In genomic region chr2:61013006-61013405, GRCm38 (mm10) we compare ENCODE assay signal across 15 mouse cellular contexts. TPM values are rescaled to one million over a fixed set of nuclear protein-coding genes. Genes with fewer than 3 reads are reported as not detected.
DNase-seq lines count a peak whose midpoint lies in the region; ATAC-seq lines count a peak whose summit lies in the region.
"Had no signal": no experiment of that assay in that cellular context is flagged by ENCODE, and none has a peak within 500 bp of the region (broad histone marks: within the 10 kb centered on the region; RNA-seq: fewer than 3 reads in every experiment).

No protein-coding gene starts in this region.

- H3K4me3 ChIP-seq in hindbrain, embryonic 11.5 days (ENCODE audit: low read depth, low read length): no peak overlapping the region
- no peak overlapping the region for H3K4me3 ChIP-seq in hindbrain, embryonic 16.5 days (ENCODE audit: low read length)
- H3K4me3 ChIP-seq in intestine, embryonic 16.5 days (ENCODE audit: low read length): no peak overlapping the region
- H3K4me3 ChIP-seq: erythroblast, embryonic 14.5 days; left cerebral cortex, adult 2 months; limb, embryonic 12.5 days had no signal

- WGBS in hindbrain, embryonic 11.5 days: 50% methylated on average over 6 of the region's 6 CpGs
- WGBS in hindbrain, embryonic 16.5 days: 35% methylated on average over 6 of the region's 6 CpGs
- 28% methylated on average over 6 of the region's 6 CpGs for WGBS in intestine, embryonic 16.5 days

- H3K9me3 ChIP-seq in hindbrain, embryonic 11.5 days (ENCODE audit: control insufficient read depth, low read length): no peaks in the 10 kb centered on the region
- no peaks in the 10 kb centered on the region for H3K9me3 ChIP-seq in hindbrain, embryonic 16.5 days (ENCODE audit: control insufficient read depth, low read length)
- no peaks in the 10 kb centered on the region for H3K9me3 ChIP-seq in intestine, embryonic 16.5 days (ENCODE audit: control insufficient read depth, low read length)
- H3K9me3 ChIP-seq: limb, embryonic 12.5 days had no signal

- peak; percentile 13 for DNase-seq in embryo, embryonic 9.5 days (ENCODE audit: extremely low spot score)
- DNase-seq in embryo, embryonic 11 days: no peak
- peak; percentile 9 for DNase-seq in hindbrain, embryonic 11.5 days (ENCODE audit: low spot score)
- peak; percentile 14 for DNase-seq in MN1 (ENCODE audit: low spot score)
- DNase-seq in lung, postnatal 14 days: peak; percentile 9
- DNase-seq in thymus, postnatal 10 days (ENCODE audit: low spot score in 2 of 2): no peak
- DNase-seq: adrenal gland, adult 2 months; cerebellum, adult 2 months; liver, postnatal 0 days had no signal

- no peaks in the 10 kb centered on the region for H3K4me1 ChIP-seq in hindbrain, embryonic 11.5 days (replicated peaks; ENCODE audit: control insufficient read depth, insufficient read depth, low read length)
- no peaks in the 10 kb centered on the region for H3K4me1 ChIP-seq in hindbrain, embryonic 16.5 days (ENCODE audit: control insufficient read depth, insufficient read depth, low read depth, low read length)
- H3K4me1 ChIP-seq in intestine, embryonic 16.5 days (ENCODE audit: control insufficient read depth, insufficient read depth, low read length): no peaks in the 10 kb centered on the region
- H3K4me1 ChIP-seq: limb, embryonic 12.5 days had no signal

- no peak overlapping the region for H3K4me2 ChIP-seq in hindbrain, embryonic 11.5 days (replicated peaks; ENCODE audit: low read depth, low read length)
- no peak overlapping the region for H3K4me2 ChIP-seq in hindbrain, embryonic 16.5 days (ENCODE audit: low read length)
- H3K4me2 ChIP-seq in intestine, embryonic 16.5 days (ENCODE audit: low read depth, low read length): no peak overlapping the region
- H3K4me2 ChIP-seq: limb, embryonic 12.5 days; midbrain, embryonic 11.5 days had no signal

- no peak overlapping the region for H3K9ac ChIP-seq in hindbrain, embryonic 11.5 days (ENCODE audit: low read depth, low read length)
- no peak overlapping the region for H3K9ac ChIP-seq in hindbrain, embryonic 16.5 days (ENCODE audit: low read depth, low read length)
- H3K9ac ChIP-seq in intestine, embryonic 16.5 days (ENCODE audit: low read depth, low read length): no peak overlapping the region
- H3K9ac ChIP-seq: limb, embryonic 12.5 days; liver, postnatal 0 days had no signal

- H3K27me3 ChIP-seq in hindbrain, embryonic 11.5 days (ENCODE audit: control insufficient read depth, insufficient read depth, low read length): no peaks in the 10 kb centered on the region
- no peaks in the 10 kb centered on the region for H3K27me3 ChIP-seq in hindbrain, embryonic 16.5 days (replicated peaks; ENCODE audit: control insufficient read depth, insufficient read depth, low read length)
- H3K27me3 ChIP-seq in intestine, embryonic 16.5 days (replicated peaks; ENCODE audit: control insufficient read depth, insufficient read depth, low read length): no peaks in the 10 kb centered on the region
- H3K27me3 ChIP-seq: limb, embryonic 12.5 days had no signal

- H3K36me3 ChIP-seq in hindbrain, embryonic 11.5 days (ENCODE audit: control insufficient read depth, insufficient read depth, low read length): no peaks in the 10 kb centered on the region
- H3K36me3 ChIP-seq in hindbrain, embryonic 16.5 days (ENCODE audit: control insufficient read depth, insufficient read depth, low read length): no peaks in the 10 kb centered on the region
- H3K36me3 ChIP-seq in intestine, embryonic 16.5 days (ENCODE audit: control insufficient read depth, insufficient read depth, low read length): no peaks in the 10 kb centered on the region
- H3K36me3 ChIP-seq: limb, embryonic 12.5 days had no signal

- ATAC-seq in hindbrain, embryonic 11.5 days (ENCODE audit: low FRiP score): no peak
- no peak for ATAC-seq in hindbrain, embryonic 16.5 days
- ATAC-seq in intestine, embryonic 16.5 days: no peak
- ATAC-seq: liver, postnatal 0 days had no signal

- no peak overlapping the region for H3K27ac ChIP-seq in hindbrain, embryonic 11.5 days (ENCODE audit: low read depth, low read length)
- no peak overlapping the region for H3K27ac ChIP-seq in hindbrain, embryonic 16.5 days (ENCODE audit: low read depth, low read length)
- H3K27ac ChIP-seq in intestine, embryonic 16.5 days (ENCODE audit: low read length): no peak overlapping the region
- H3K27ac ChIP-seq: left cerebral cortex, adult 2 months; limb, embryonic 12.5 days had no signal

RNA-seq across cellular contexts. Expression of gene Rbms1, which starts 50.0 kb away (rescaled TPM):
- 66.7 and 78.6 TPM in 2 replicates for polyA plus RNA-seq in hindbrain, embryonic 11.5 days (2014; fragmentation: Nextera tagmentation; extraction: Ambion mirVana)
- 64.7 and 79.0 TPM in 2 replicates for polyA plus RNA-seq in hindbrain, embryonic 16.5 days (2015; fragmentation: Nextera tagmentation; extraction: Ambion mirVana)
- 66.8 and 72.2 TPM in 2 replicates for polyA plus RNA-seq in intestine, embryonic 16.5 days (2015; fragmentation: Nextera tagmentation; extraction: Ambion mirVana)

Comparison
In these comparisons a context has a peak if more than half of its experiments do, and no peak if none do; other contexts are left out.
1. DNase-seq: peak in embryo, embryonic 9.5 days (single experiment), hindbrain, embryonic 11.5 days (single experiment), MN1 (single experiment) and lung, postnatal 14 days (single experiment); none in embryo, embryonic 11 days (single experiment) and thymus, postnatal 10 days (0 of 2).